Mouse (Mus musculus) adrenal gland (tissue): ENCODE measurements around the gene Olfr788.

Experiments
- intact Hi-C: fragments of 180-260 bp; cut with DNase I; formaldehyde crosslinking; loops from one replicate; pipeline ENCODE4 v1.15.1; 2025
- long read RNA-seq, 2 experiments: library from polyadenylated mRNA; unstranded; transcript quantifications; one replicate each; pipeline ENCODE4 v2.0.0; 2020; ENCODE audit warnings: borderline replicate concordance in 1 of 2; ENCODE audit not compliant: insufficient replicate concordance in 1 of 2

Gene Olfr788
- long read RNA-seq, experiment 1: 0 reads
- long read RNA-seq, experiment 2: 0 reads

GRCm38 (mm10) chr10:129470698-129471097, at the start of gene Olfr788:
TSS of gene Olfr788 (plus strand) at chr10:129470998.
- intact Hi-C loops: no loop called here

GRCm38 (mm10) chr10:129427006-129427405, 43.8 kb upstream of the Olfr788 start, which contains the start of gene Olfr786:
TSS of gene Olfr786 (plus strand) at chr10:129427306.
- intact Hi-C loops: no loop called here

GRCm38 (mm10) chr10:129461562-129461961, 9.2 kb upstream of the Olfr788 start, which contains the start of gene Olfr787:
TSS of gene Olfr787 (plus strand) at chr10:129461862.
- intact Hi-C loops: no loop called here

- intact Hi-C loops: no loop called here
These were observed 2.5 kb downstream of the Olfr788 start for GRCm38 (mm10) chr10:129473256-129473655.

GRCm38 (mm10) chr10:129473723-129474122, 2.9 kb downstream of the Olfr788 start:
- intact Hi-C loops: no loop called here

GRCm38 (mm10) chr10:129484452-129484851, 13.7 kb downstream of the Olfr788 start, which contains the start of gene Olfr789:
TSS of gene Olfr789 (plus strand) at chr10:129484752.
- intact Hi-C loops: no loop called here

GRCm38 (mm10) chr10:129490101-129490500, 19.3 kb downstream of the Olfr788 start:
- intact Hi-C loops: no loop called here

GRCm38 (mm10) chr10:129498192-129498591, 27.4 kb downstream of the Olfr788 start, which contains the start of gene Olfr790:
TSS of gene Olfr790 (plus strand) at chr10:129498492.
- intact Hi-C loops: no loop called here

GRCm38 (mm10) chr10:129521492-129521891, 50.7 kb downstream of the Olfr788 start, which contains the start of gene Olfr791:
TSS of gene Olfr791 (plus strand) at chr10:129521792.
- intact Hi-C loops: no loop called here
